Mouse (Mus musculus) embryonic facial prominence, embryonic 15.5 days (tissue): ENCODE data around the gene Pnkd. TPM values are rescaled to one million over a fixed set of nuclear protein-coding genes. Genes with fewer than 3 reads are reported as not detected.

Source experiments
- ATAC-seq: fragments of 200-750 bp; cut with Nextera tagmentation; 2 replicates; pipeline ENCODE4 v1.8.0; 2017; ENCODE audit warnings: low read depth, moderate TSS enrichment; ENCODE audit not compliant: insufficient number of reproducible peaks, low FRiP score, low TSS enrichment
- H3K27ac ChIP-seq: fragments of 300-500 bp; sonication (generic); replicated peaks from 2 replicates; pipeline ENCODE4 v1.5.1; 2015; ENCODE audit warnings: mild to moderate bottlenecking, inconsistent platforms
- H3K27me3 ChIP-seq: fragments of 300-500 bp; sonication (generic); 2 replicates; pipeline ENCODE4 v1.6.1; 2015; ENCODE audit warnings: inconsistent platforms
- H3K36me3 ChIP-seq: fragments of 300-500 bp; sonication (generic); 2 replicates; pipeline ENCODE4 v1.6.1; 2015; ENCODE audit warnings: mild to moderate bottlenecking, inconsistent platforms
- H3K4me1 ChIP-seq: fragments of 300-500 bp; sonication (generic); 2 replicates; pipeline ENCODE4 v1.6.1; 2015; ENCODE audit warnings: inconsistent platforms
- H3K4me2 ChIP-seq: fragments of 300-500 bp; sonication (generic); replicated peaks from 2 replicates; pipeline ENCODE4 v1.6.1; 2015; ENCODE audit warnings: mild to moderate bottlenecking, inconsistent platforms
- H3K4me3 ChIP-seq: fragments of 300-500 bp; sonication (generic); replicated peaks from 2 replicates; pipeline ENCODE4 v1.5.1; 2015; ENCODE audit warnings: mild to moderate bottlenecking, inconsistent platforms
- H3K9ac ChIP-seq: fragments of 300-500 bp; sonication (generic); 2 replicates; pipeline ENCODE4 v1.6.1; 2015; ENCODE audit warnings: inconsistent platforms
- H3K9me3 ChIP-seq: fragments of 300-500 bp; sonication (generic); replicated peaks from 2 replicates; pipeline ENCODE4 v1.6.1; 2016; ENCODE audit warnings: inconsistent platforms
- WGBS: fragments of 180-500 bp; shearing (Covaris S2); methylation state at CpG from one replicate; pipeline ENCODE4 v1.1.7; 2015; 5-methylcytosine and 5-hydroxymethylcytosine counted together
- polyA plus RNA-seq: library from polyadenylated mRNA; unstranded; fragments of >200 nt; fragmentation: Nextera tagmentation; extraction: Ambion mirVana; gene quantifications from 2 replicates; pipeline ENCODE4 v1.2.1, GENCODE M21; 2015

Gene Pnkd
- polyA plus RNA-seq, 1 experiment from 2014 or later, result 130 TPM

GRCm38 (mm10) chr1:74298996-74299395 is 14.3 kb downstream of the Pnkd start:
- 56% methylated on average over 5 of the region's 5 CpGs for WGBS

GRCm38 (mm10) chr1:74300347-74301110 is 15.8 kb downstream of the Pnkd start:
- no peak overlapping the region for H3K4me2 ChIP-seq
- H3K4me3 ChIP-seq, result no peak overlapping the region
- H3K27me3 ChIP-seq, result no peaks in the 10 kb centered on the region
- ATAC-seq, result no peak
- H3K4me1 ChIP-seq, result peaks cover 65% of the 10 kb centered on the region
- H3K36me3 ChIP-seq, result no peaks in the 10 kb centered on the region
- WGBS, result 81% methylated on average over 6 of the region's 6 CpGs
- no peak overlapping the region; the same call in 1 of the 2 replicates for H3K27ac ChIP-seq
- no peaks in the 10 kb centered on the region for H3K9me3 ChIP-seq
- H3K9ac ChIP-seq, result no peak overlapping the region

More at GRCm38 (mm10) chr1:74298996-74299395, 14.3 kb downstream of the Pnkd start:
- H3K4me2 ChIP-seq, result no peak overlapping the region
- H3K9ac ChIP-seq, result no peak overlapping the region
- no peak for ATAC-seq
- peaks cover 74% of the 10 kb centered on the region for H3K4me1 ChIP-seq
- no peaks in the 10 kb centered on the region for H3K9me3 ChIP-seq
- H3K27me3 ChIP-seq, result no peaks in the 10 kb centered on the region
- H3K4me3 ChIP-seq, result no peak overlapping the region
- H3K27ac ChIP-seq, result peak overlapping the region; percentile 99
- peaks cover 4% of the 10 kb centered on the region for H3K36me3 ChIP-seq

GRCm38 (mm10) chr1:74302229-74302628 is 17.5 kb downstream of the Pnkd start:
- H3K4me2 ChIP-seq, result peak overlapping the region; percentile 73
- no peak overlapping the region for H3K4me3 ChIP-seq

GRCm38 (mm10) chr1:74302835-74303234 is 18.1 kb downstream of the Pnkd start:
- Histone ChIP-seq H3K4me1 (peaks cover 43% of the 10 kb centered on the region), H3K9ac (no peak overlapping the region), H3K9me3 (no peaks in the 10 kb centered on the region), H3K27me3 (no peaks in the 10 kb centered on the region), H3K4me3 (peak overlapping the region; percentile 79), H3K27ac (no peak overlapping the region), H3K36me3 (no peaks in the 10 kb centered on the region), H3K4me2 (peak overlapping the region; percentile 73)
- 79% methylated on average over 2 of the region's 2 CpGs for WGBS
- ATAC-seq, result no peak

More at GRCm38 (mm10) chr1:74302229-74302628, 17.5 kb downstream of the Pnkd start:
- no peaks in the 10 kb centered on the region for H3K27me3 ChIP-seq
- H3K36me3 ChIP-seq, result no peaks in the 10 kb centered on the region
- no peak overlapping the region for H3K27ac ChIP-seq
- H3K9ac ChIP-seq, result no peak overlapping the region
- ATAC-seq, result no peak
- H3K9me3 ChIP-seq, result no peaks in the 10 kb centered on the region
- H3K4me1 ChIP-seq, result peaks cover 48% of the 10 kb centered on the region
- 89% methylated on average over 7 of the region's 7 CpGs for WGBS

GRCm38 (mm10) chr1:74303509-74304338 is 19.0 kb downstream of the Pnkd start:
- Histone ChIP-seq H3K4me3 (peak overlapping the region; percentile 79), H3K27me3 (no peaks in the 10 kb centered on the region), H3K36me3 (no peaks in the 10 kb centered on the region), H3K9ac (peak overlapping the region; percentile 77), H3K27ac (peak overlapping the region; percentile 93), H3K9me3 (no peaks in the 10 kb centered on the region), H3K4me1 (peaks cover 34% of the 10 kb centered on the region), H3K4me2 (peak overlapping the region; percentile 73)
- ATAC-seq, result peak; percentile 85
- under 1% methylated on average over 55 of the region's 56 CpGs for WGBS

- WGBS, result 4% methylated on average over 12 of the region's 12 CpGs
- H3K9me3 ChIP-seq, result no peaks in the 10 kb centered on the region
- ATAC-seq, result no peak
- H3K4me3 ChIP-seq, result peak overlapping the region; percentile 79
- no peaks in the 10 kb centered on the region for H3K36me3 ChIP-seq
- peak overlapping the region; percentile 93 for H3K27ac ChIP-seq
- peak overlapping the region; percentile 77 for H3K9ac ChIP-seq
- H3K27me3 ChIP-seq, result no peaks in the 10 kb centered on the region
- peaks cover 27% of the 10 kb centered on the region for H3K4me1 ChIP-seq
- H3K4me2 ChIP-seq, result peak overlapping the region; percentile 73
Observed at GRCm38 (mm10) chr1:74304339-74304790, 19.6 kb downstream of the Pnkd start.

GRCm38 (mm10) chr1:74304946-74305345 is 20.2 kb downstream of the Pnkd start:
- Histone ChIP-seq H3K4me1 (peaks cover 22% of the 10 kb centered on the region), H3K27me3 (no peaks in the 10 kb centered on the region), H3K4me3 (no peak overlapping the region), H3K36me3 (no peaks in the 10 kb centered on the region), H3K9me3 (no peaks in the 10 kb centered on the region), H3K27ac (no peak overlapping the region; the same call in 1 of the 2 replicates), H3K4me2 (no peak overlapping the region), H3K9ac (no peak overlapping the region)
- ATAC-seq, result no peak
- 68% methylated on average over 4 of the region's 4 CpGs for WGBS

GRCm38 (mm10) chr1:74305522-74305921 is 20.8 kb downstream of the Pnkd start, which contains the start of gene Tmbim1:
Gene Tmbim1 (minus strand): TSS chr1:74305622.
- ATAC-seq, result no peak
- H3K4me3 ChIP-seq, result peak within 1 kb of the TSS; percentile 79
- H3K4me1 ChIP-seq, result peaks cover 22% of the 10 kb centered on the region
- no peaks in the 10 kb centered on the region for H3K9me3 ChIP-seq
- 71% methylated on average over 2 of the region's 2 CpGs for WGBS
- H3K27ac ChIP-seq, result peak within 1 kb of the TSS; percentile 93
- H3K9ac ChIP-seq, result peak within 1 kb of the TSS; percentile 77; the same call in 1 of the 2 replicates
- H3K27me3 ChIP-seq, result no peaks in the 10 kb centered on the region
- H3K4me2 ChIP-seq, result peak within 1 kb of the TSS; percentile 73
- H3K36me3 ChIP-seq, result no peaks in the 10 kb centered on the region

- WGBS, result 94% methylated on average over 1 of the region's 1 CpGs
Observed at GRCm38 (mm10) chr1:74307146-74307545, 22.4 kb downstream of the Pnkd start.

GRCm38 (mm10) chr1:74308001-74308964 is 23.6 kb downstream of the Pnkd start:
- H3K9ac ChIP-seq, result no peak overlapping the region

More at GRCm38 (mm10) chr1:74307146-74307545, 22.4 kb downstream of the Pnkd start:
- no peak overlapping the region for H3K9ac ChIP-seq
- no peak overlapping the region for H3K27ac ChIP-seq
- no peak for ATAC-seq
- H3K4me3 ChIP-seq, result no peak overlapping the region
- no peaks in the 10 kb centered on the region for H3K36me3 ChIP-seq
- H3K4me2 ChIP-seq, result no peak overlapping the region
- no peaks in the 10 kb centered on the region for H3K9me3 ChIP-seq
- H3K4me1 ChIP-seq, result peaks cover 9% of the 10 kb centered on the region
- H3K27me3 ChIP-seq, result no peaks in the 10 kb centered on the region

More at GRCm38 (mm10) chr1:74308001-74308964, 23.6 kb downstream of the Pnkd start:
- H3K27me3 ChIP-seq, result no peaks in the 10 kb centered on the region
- no peak for ATAC-seq
- no peak overlapping the region for H3K4me2 ChIP-seq
- no peak overlapping the region for H3K4me3 ChIP-seq
- H3K36me3 ChIP-seq, result no peaks in the 10 kb centered on the region
- no peak overlapping the region for H3K27ac ChIP-seq
- H3K4me1 ChIP-seq, result no peaks in the 10 kb centered on the region
- H3K9me3 ChIP-seq, result no peaks in the 10 kb centered on the region
- WGBS, result 65% methylated on average over 10 of the region's 10 CpGs
